Mouse (Mus musculus) bone marrow macrophage, adult 2 months (primary cell): ENCODE measurements around the gene Dctpp1.

Experiments used
- CTCF ChIP-seq: IDR thresholded peaks from 2 replicates; pipeline ENCODE4 v1.5.1; 2012; ENCODE audit warnings: low read depth, mild to moderate bottlenecking, low read length, moderate library complexity
- POLR2A ChIP-seq: IDR thresholded peaks from 2 replicates; pipeline ENCODE4 v1.6.1; 2012; ENCODE audit warnings: mild to moderate bottlenecking, low read depth, low read length, borderline replicate concordance

- TF ChIP-seq POLR2A (no peak), CTCF (no peak)
Observed at GRCm38 (mm10) chr7:127273118-127273923, 12.8 kb upstream of the Dctpp1 start.
